Mouse (Mus musculus) kidney, embryonic 15.5 days (tissue): ENCODE data around the gene Gab3. TPM values are rescaled to one million over a fixed set of nuclear protein-coding genes. Genes with fewer than 3 reads are reported as not detected.

Experiments
- ATAC-seq: fragments of 200-750 bp; cut with Nextera tagmentation; replicated peaks from 2 replicates; pipeline ENCODE4 v1.8.0; 2017; ENCODE audit warnings: moderate TSS enrichment; ENCODE audit not compliant: low FRiP score
- H3K27ac ChIP-seq: fragments of 300-500 bp; sonication (generic); 2 replicates; pipeline ENCODE4 v1.5.1; 2015; ENCODE audit warnings: mild to moderate bottlenecking, inconsistent platforms
- H3K27me3 ChIP-seq: fragments of 300-500 bp; sonication (generic); 2 replicates; pipeline ENCODE4 v1.6.1; 2015; ENCODE audit warnings: inconsistent platforms
- H3K36me3 ChIP-seq: fragments of 300-500 bp; sonication (generic); 2 replicates; pipeline ENCODE4 v1.6.1; 2015; ENCODE audit warnings: inconsistent platforms
- H3K4me1 ChIP-seq: fragments of 300-500 bp; sonication (generic); 2 replicates; pipeline ENCODE4 v1.6.1; 2015; ENCODE audit warnings: inconsistent platforms
- H3K4me2 ChIP-seq: fragments of 300-500 bp; sonication (generic); 2 replicates; pipeline ENCODE4 v1.6.1; 2015; ENCODE audit warnings: moderate library complexity, mild to moderate bottlenecking, inconsistent platforms
- H3K4me3 ChIP-seq: fragments of 300-500 bp; sonication (generic); replicated peaks from 2 replicates; pipeline ENCODE4 v1.5.1; 2015; ENCODE audit warnings: mild to moderate bottlenecking, inconsistent platforms
- H3K9ac ChIP-seq: fragments of 300-500 bp; sonication (generic); 2 replicates; pipeline ENCODE4 v1.6.1; 2015; ENCODE audit warnings: mild to moderate bottlenecking, inconsistent platforms
- H3K9me3 ChIP-seq: fragments of 300-500 bp; sonication (generic); replicated peaks from 2 replicates; pipeline ENCODE4 v1.6.1; 2016; ENCODE audit warnings: inconsistent platforms
- WGBS: fragments of 180-500 bp; shearing (Covaris S2); methylation state at CpG from one replicate; pipeline ENCODE4 v1.1.7; 2015; ENCODE audit warnings: mixed read lengths; 5-methylcytosine and 5-hydroxymethylcytosine counted together
- polyA plus RNA-seq: library from polyadenylated mRNA; unstranded; fragments of >200 nt; fragmentation: Nextera tagmentation; extraction: Ambion mirVana; gene quantifications from 2 replicates; pipeline ENCODE4 v1.2.1, GENCODE M21; 2015

Gene Gab3
- polyA plus RNA-seq, result 1.9 and 2.4 TPM in 2 replicates

GRCm38 (mm10) chrX:75084774-75085508 lies at the start of gene Gab3:
Gene Gab3 (minus strand): TSS chrX:75085458.
- Histone ChIP-seq H3K4me1 (no peaks in the 10 kb centered on the region), H3K4me3 (peak within 1 kb of the TSS; percentile 51), H3K27me3 (no peaks in the 10 kb centered on the region), H3K9me3 (no peaks in the 10 kb centered on the region), H3K36me3 (no peaks in the 10 kb centered on the region), H3K9ac (peak within 1 kb of the TSS; percentile 33; the same call in 1 of the 2 replicates), H3K27ac (no peak within 1 kb of the TSS), H3K4me2 (peak within 1 kb of the TSS; percentile 69)
- ATAC-seq, result peak; percentile 92
- WGBS, result 13% methylated on average over 8 of the region's 17 CpGs

GRCm38 (mm10) chrX:75130467-75131160 lies 45.4 kb upstream of the Gab3 start, which contains the start of gene Mpp1:
Gene Mpp1 (minus strand): TSS chrX:75131016.
- H3K4me3 ChIP-seq, result peak within 1 kb of the TSS; percentile 56
- ATAC-seq, result peak; percentile 100
- peak within 1 kb of the TSS; percentile 62 for H3K9ac ChIP-seq
- no peaks in the 10 kb centered on the region for H3K9me3 ChIP-seq
- H3K27me3 ChIP-seq, result no peaks in the 10 kb centered on the region
- H3K4me2 ChIP-seq, result peak within 1 kb of the TSS; percentile 59
- WGBS, result 14% methylated on average over 36 of the region's 36 CpGs
- no peaks in the 10 kb centered on the region for H3K36me3 ChIP-seq
- peak within 1 kb of the TSS; percentile 67 for H3K27ac ChIP-seq
- H3K4me1 ChIP-seq, result no peaks in the 10 kb centered on the region

- no peaks in the 10 kb centered on the region for H3K27me3 ChIP-seq
- no peak overlapping the region for H3K4me3 ChIP-seq
- H3K4me1 ChIP-seq, result no peaks in the 10 kb centered on the region
- H3K9ac ChIP-seq, result no peak overlapping the region
- no peak overlapping the region for H3K27ac ChIP-seq
- no peak for ATAC-seq
- 0 out of 2 replicates have a peak overlapping the region, but pooled peaks have one; percentile 19 for H3K4me2 ChIP-seq
- H3K36me3 ChIP-seq, result peaks cover 7% of the 10 kb centered on the region; the same call in 1 of the 2 replicates
- H3K9me3 ChIP-seq, result no peaks in the 10 kb centered on the region
- WGBS, result 68% methylated on average over 2 of the region's 2 CpGs
Measured at GRCm38 (mm10) chrX:75129474-75129873, 44.2 kb upstream of the Gab3 start.

- no peaks in the 10 kb centered on the region for H3K4me1 ChIP-seq
- no peak overlapping the region for H3K9ac ChIP-seq
- H3K27ac ChIP-seq, result no peak overlapping the region
- peaks cover 7% of the 10 kb centered on the region; the same call in 1 of the 2 replicates for H3K36me3 ChIP-seq
- ATAC-seq, result 0 out of 2 replicates have a peak, but pooled peaks have one; percentile 22
- H3K9me3 ChIP-seq, result no peaks in the 10 kb centered on the region
- H3K4me2 ChIP-seq, result no peak overlapping the region
- no peak overlapping the region for H3K4me3 ChIP-seq
- H3K27me3 ChIP-seq, result no peaks in the 10 kb centered on the region
Measured at GRCm38 (mm10) chrX:75128333-75128980, 43.2 kb upstream of the Gab3 start.

GRCm38 (mm10) chrX:75126893-75127292 lies 41.6 kb upstream of the Gab3 start:
- no peaks in the 10 kb centered on the region for H3K4me1 ChIP-seq
- ATAC-seq, result no peak

GRCm38 (mm10) chrX:75125606-75126005 lies 40.3 kb upstream of the Gab3 start:
- Histone ChIP-seq H3K4me3 (no peak overlapping the region), H3K9ac (no peak overlapping the region), H3K27ac (no peak overlapping the region), H3K4me1 (no peaks in the 10 kb centered on the region), H3K36me3 (peaks cover 11% of the 10 kb centered on the region; the same call in 1 of the 2 replicates), H3K4me2 (no peak overlapping the region), H3K27me3 (no peaks in the 10 kb centered on the region), H3K9me3 (no peaks in the 10 kb centered on the region)
- WGBS, result 84% methylated on average over 3 of the region's 3 CpGs
- no peak for ATAC-seq

More at GRCm38 (mm10) chrX:75126893-75127292, 41.6 kb upstream of the Gab3 start:
- Histone ChIP-seq H3K9me3 (no peaks in the 10 kb centered on the region), H3K4me2 (no peak overlapping the region), H3K27me3 (no peaks in the 10 kb centered on the region), H3K36me3 (peaks cover 11% of the 10 kb centered on the region; the same call in 1 of the 2 replicates), H3K9ac (no peak overlapping the region), H3K4me3 (no peak overlapping the region), H3K27ac (no peak overlapping the region)

GRCm38 (mm10) chrX:75115550-75115949 lies 30.3 kb upstream of the Gab3 start:
- Histone ChIP-seq H3K4me1 (no peaks in the 10 kb centered on the region), H3K27ac (no peak overlapping the region), H3K36me3 (peaks cover 24% of the 10 kb centered on the region), H3K9ac (no peak overlapping the region), H3K4me2 (no peak overlapping the region), H3K9me3 (no peaks in the 10 kb centered on the region), H3K27me3 (no peaks in the 10 kb centered on the region), H3K4me3 (no peak overlapping the region)
- no peak for ATAC-seq

GRCm38 (mm10) chrX:75102293-75102692 lies 17.0 kb upstream of the Gab3 start:
- WGBS, result 85% methylated on average over 6 of the region's 6 CpGs

GRCm38 (mm10) chrX:75098799-75099198 lies 13.5 kb upstream of the Gab3 start:
- no peaks in the 10 kb centered on the region for H3K9me3 ChIP-seq
- no peak overlapping the region for H3K4me3 ChIP-seq
- H3K4me2 ChIP-seq, result no peak overlapping the region
- no peak for ATAC-seq
- H3K27ac ChIP-seq, result no peak overlapping the region
- H3K27me3 ChIP-seq, result no peaks in the 10 kb centered on the region
- 85% methylated on average over 8 of the region's 8 CpGs for WGBS
- no peaks in the 10 kb centered on the region for H3K4me1 ChIP-seq
- H3K9ac ChIP-seq, result no peak overlapping the region
- H3K36me3 ChIP-seq, result peaks cover 45% of the 10 kb centered on the region

More at GRCm38 (mm10) chrX:75102293-75102692, 17.0 kb upstream of the Gab3 start:
- no peak overlapping the region for H3K9ac ChIP-seq
- H3K4me1 ChIP-seq, result no peaks in the 10 kb centered on the region
- H3K27ac ChIP-seq, result no peak overlapping the region
- no peaks in the 10 kb centered on the region for H3K9me3 ChIP-seq
- ATAC-seq, result no peak
- peaks cover 74% of the 10 kb centered on the region for H3K36me3 ChIP-seq
- no peak overlapping the region for H3K4me3 ChIP-seq
- no peak overlapping the region for H3K4me2 ChIP-seq
- H3K27me3 ChIP-seq, result no peaks in the 10 kb centered on the region

- Histone ChIP-seq H3K9ac (peak overlapping the region; percentile 55), H3K36me3 (peaks cover 25% of the 10 kb centered on the region), H3K4me2 (peak overlapping the region; percentile 60), H3K4me3 (peak overlapping the region; percentile 60), H3K9me3 (no peaks in the 10 kb centered on the region), H3K27ac (peak overlapping the region; percentile 81), H3K4me1 (no peaks in the 10 kb centered on the region), H3K27me3 (no peaks in the 10 kb centered on the region)
- no peak; the same call in none of the 2 replicates for ATAC-seq
- 19% methylated on average over 23 of the region's 23 CpGs for WGBS
Measured at GRCm38 (mm10) chrX:75096163-75096770, 11.0 kb upstream of the Gab3 start.

GRCm38 (mm10) chrX:75095369-75096162 lies 10.3 kb upstream of the Gab3 start, which contains the start of gene Dkc1:
Gene Dkc1 (plus strand): TSS chrX:75095854.
- H3K4me2 ChIP-seq, result peak within 1 kb of the TSS; percentile 60
- H3K36me3 ChIP-seq, result peaks cover 18% of the 10 kb centered on the region
- ATAC-seq, result peak; percentile 99
- peak within 1 kb of the TSS; percentile 81 for H3K27ac ChIP-seq
- H3K27me3 ChIP-seq, result no peaks in the 10 kb centered on the region
- WGBS, result 24% methylated on average over 29 of the region's 29 CpGs
- no peaks in the 10 kb centered on the region for H3K4me1 ChIP-seq
- H3K4me3 ChIP-seq, result peak within 1 kb of the TSS; percentile 60
- H3K9ac ChIP-seq, result peak within 1 kb of the TSS; percentile 55
- H3K9me3 ChIP-seq, result no peaks in the 10 kb centered on the region
